ENCODE assay signal across 8 mouse cellular contexts in genomic region chr6:86793957-86794356, GRCm38 (mm10). TPM values are rescaled to one million over a fixed set of nuclear protein-coding genes. Genes with fewer than 3 reads are reported as not detected.
A peak's percentile ranks its signal among the peaks of the same experiment; 100 is the strongest.
DNase-seq lines count a peak whose midpoint lies in the region; ATAC-seq and TF ChIP-seq lines count a peak whose summit lies in the region.

No protein-coding gene starts in this region.

- WGBS in forebrain, embryonic 11.5 days = 48% methylated on average over 5 of the region's 5 CpGs
- 39% methylated on average over 5 of the region's 5 CpGs for WGBS in forebrain, embryonic 16.5 days
- 62% methylated on average over 5 of the region's 5 CpGs for WGBS in heart, embryonic 16.5 days
- 46% methylated on average over 5 of the region's 5 CpGs for WGBS in limb, embryonic 14.5 days

- no peak for TF ChIP-seq CTCF in C2C12 (IDR thresholded peaks at IDR 0.05; ENCODE audit: control insufficient read depth, insufficient read depth, insufficient read length)

- peaks cover 19% of the 10 kb centered on the region for H3K27me3 ChIP-seq in forebrain, embryonic 11.5 days (ENCODE audit: control insufficient read depth, insufficient read depth, low read length)
- peaks cover 14% of the 10 kb centered on the region; the same call in 1 of the 2 replicates for H3K27me3 ChIP-seq in forebrain, embryonic 16.5 days (replicated peaks; ENCODE audit: control insufficient read depth, insufficient read depth, low read length)
- H3K27me3 ChIP-seq in C2C12 (ENCODE audit: control insufficient read depth, insufficient read depth, insufficient read length) = no peaks in the 10 kb centered on the region
- peaks cover 9% of the 10 kb centered on the region for H3K27me3 ChIP-seq in heart, embryonic 16.5 days (ENCODE audit: control insufficient read depth, insufficient read depth, low read length)
- H3K27me3 ChIP-seq in limb, embryonic 14.5 days (ENCODE audit: control insufficient read depth, insufficient read depth, low read length) = no peaks in the 10 kb centered on the region

- no peak overlapping the region for H3K4me3 ChIP-seq in forebrain, embryonic 11.5 days (ENCODE audit: low read depth, low read length)
- H3K4me3 ChIP-seq in forebrain, embryonic 16.5 days (replicated peaks; ENCODE audit: low read length) = no peak overlapping the region
- H3K4me3 ChIP-seq in C2C12 (ENCODE audit: insufficient read depth, poor library complexity, severe bottlenecking) = no peak overlapping the region
- peak overlapping the region; percentile 89 for H3K4me3 ChIP-seq in heart, embryonic 16.5 days (ENCODE audit: low read length)
- H3K4me3 ChIP-seq in limb, embryonic 14.5 days (replicated peaks; ENCODE audit: low read length) = peak overlapping the region; percentile 71

- H3K79me2 ChIP-seq in C2C12 (ENCODE audit: control insufficient read depth, insufficient read depth) = peaks cover 44% of the 10 kb centered on the region

- peaks cover 2% of the 10 kb centered on the region; the same call in 1 of the 2 replicates for H3K4me1 ChIP-seq in forebrain, embryonic 11.5 days (replicated peaks; ENCODE audit: control insufficient read depth, insufficient read depth, low read length)
- peaks cover 12% of the 10 kb centered on the region for H3K4me1 ChIP-seq in forebrain, embryonic 16.5 days (replicated peaks; ENCODE audit: control insufficient read depth, insufficient read depth, low read length)
- H3K4me1 ChIP-seq in heart, embryonic 16.5 days (ENCODE audit: control insufficient read depth, insufficient read depth, low read length) = peaks cover 4% of the 10 kb centered on the region; the same call in 1 of the 2 replicates
- H3K4me1 ChIP-seq in limb, embryonic 14.5 days (ENCODE audit: control insufficient read depth, insufficient read depth, low read length) = peaks cover 3% of the 10 kb centered on the region; the same call in 1 of the 2 replicates

- H3K4me2 ChIP-seq in forebrain, embryonic 11.5 days (ENCODE audit: low read depth, low read length, severe bottlenecking) = peak overlapping the region; percentile 94; the same call in 1 of the 2 replicates
- no peak overlapping the region for H3K4me2 ChIP-seq in forebrain, embryonic 16.5 days (ENCODE audit: low read length)
- peak overlapping the region; percentile 97 for H3K4me2 ChIP-seq in heart, embryonic 16.5 days (ENCODE audit: low read depth, low read length)
- H3K4me2 ChIP-seq in limb, embryonic 14.5 days (replicated peaks; ENCODE audit: low read depth, low read length, severe bottlenecking) = peak overlapping the region; percentile 97

- no peaks in the 10 kb centered on the region for H3K36me3 ChIP-seq in forebrain, embryonic 11.5 days (ENCODE audit: control insufficient read depth, insufficient read depth, low read length)
- H3K36me3 ChIP-seq in forebrain, embryonic 16.5 days (ENCODE audit: control insufficient read depth, insufficient read depth) = no peaks in the 10 kb centered on the region
- peaks cover 10% of the 10 kb centered on the region for H3K36me3 ChIP-seq in C2C12 (ENCODE audit: control insufficient read depth, insufficient read depth)
- no peaks in the 10 kb centered on the region for H3K36me3 ChIP-seq in heart, embryonic 16.5 days (ENCODE audit: control insufficient read depth, insufficient read depth)
- H3K36me3 ChIP-seq in limb, embryonic 14.5 days (ENCODE audit: control insufficient read depth, insufficient read depth, low read length) = no peaks in the 10 kb centered on the region

- H3K9ac ChIP-seq in forebrain, embryonic 11.5 days (ENCODE audit: low read length) = no peak overlapping the region
- H3K9ac ChIP-seq in forebrain, embryonic 16.5 days (replicated peaks; ENCODE audit: low read depth, low read length) = no peak overlapping the region
- peak overlapping the region; percentile 87 for H3K9ac ChIP-seq in heart, embryonic 16.5 days (ENCODE audit: low read length)
- peak overlapping the region; percentile 61; the same call in 1 of the 2 replicates for H3K9ac ChIP-seq in limb, embryonic 14.5 days (ENCODE audit: low read depth, low read length, severe bottlenecking)

- TF ChIP-seq POLR2A in limb, embryonic 14.5 days (IDR thresholded peaks at IDR 0.05; ENCODE audit: borderline replicate concordance, extremely low read depth, insufficient read depth, insufficient read length) = no peak

- peaks cover 30% of the 10 kb centered on the region for H3K79me3 ChIP-seq in C2C12 (ENCODE audit: low read depth)

- H3K27ac ChIP-seq in forebrain, embryonic 11.5 days (ENCODE audit: low read depth, low read length) = no peak overlapping the region
- H3K27ac ChIP-seq in forebrain, embryonic 16.5 days (ENCODE audit: low read length) = no peak overlapping the region
- H3K27ac ChIP-seq in heart, embryonic 16.5 days (ENCODE audit: low read length) = no peak overlapping the region
- H3K27ac ChIP-seq in limb, embryonic 14.5 days (replicated peaks; ENCODE audit: low read depth, low read length) = no peak overlapping the region

- no peak for ATAC-seq in forebrain, embryonic 11.5 days (replicated peaks; ENCODE audit: low FRiP score)
- ATAC-seq in forebrain, embryonic 16.5 days = no peak
- no peak for ATAC-seq in heart, embryonic 16.5 days (replicated peaks; ENCODE audit: extremely low read depth, insufficient read depth, low FRiP score)
- no peak for ATAC-seq in limb, embryonic 14.5 days (ENCODE audit: low FRiP score, low read depth)

- H3ac ChIP-seq in C2C12 (ENCODE audit: control insufficient read depth, insufficient read length, low read depth) = no peak overlapping the region

- DNase-seq in forebrain, embryonic 11.5 days (ENCODE audit: low spot score) = no peak
- no peak for DNase-seq in limb, embryonic 14.5 days (ENCODE audit: low spot score)
- DNase-seq in right cerebral cortex, postnatal 10 days (ENCODE audit: low spot score in 2 of 2) = no peak
- no peak for DNase-seq in retina, embryonic 14.5 days (ENCODE audit: low spot score)
- no peak for DNase-seq in layer of hippocampus, postnatal 10 days (ENCODE audit: low spot score in 2 of 2)

- H3K9me3 ChIP-seq in forebrain, embryonic 11.5 days (ENCODE audit: control insufficient read depth, low read length) = no peaks in the 10 kb centered on the region
- no peaks in the 10 kb centered on the region for H3K9me3 ChIP-seq in forebrain, embryonic 16.5 days (ENCODE audit: control insufficient read depth, low read length)
- H3K9me3 ChIP-seq in heart, embryonic 16.5 days (replicated peaks; ENCODE audit: control insufficient read depth, low read length) = no peaks in the 10 kb centered on the region
- no peaks in the 10 kb centered on the region for H3K9me3 ChIP-seq in limb, embryonic 14.5 days (ENCODE audit: control insufficient read depth, low read length)

TF ChIP-seq in C2C12, 6 proteins besides CTCF, POLR2A, EP300 and RAD21:
- TF ChIP-seq USF1 (IDR thresholded peaks at IDR 0.05; ENCODE audit: low read depth) (no peak), FOSL1 (IDR thresholded peaks at IDR 0.05; ENCODE audit: insufficient read depth, low read length, poor library complexity, severe bottlenecking) (no peak), MYOD1 (IDR thresholded peaks at IDR 0.05; ENCODE audit: control insufficient read depth, insufficient read length, low read depth) (peak; percentile 30)

RNA-seq across cellular contexts. Expression of gene Anxa4, which starts 0.6 kb away (rescaled TPM):
- 5.7 and 6.1 TPM in 2 replicates for polyA plus RNA-seq in forebrain, embryonic 11.5 days (2014; fragmentation: Nextera tagmentation; extraction: Ambion mirVana)
- polyA plus RNA-seq in forebrain, embryonic 16.5 days (2015; fragmentation: Nextera tagmentation; extraction: Ambion mirVana) = 6.1 and 6.7 TPM in 2 replicates
- polyA plus RNA-seq in C2C12 (2012; fragmentation: generic; extraction: Trizol) = 93.0 TPM
- polyA plus RNA-seq in heart, embryonic 16.5 days (2015; fragmentation: Nextera tagmentation; extraction: Ambion mirVana) = 32.7 and 35.0 TPM in 2 replicates
- polyA plus RNA-seq in limb, embryonic 14.5 days (2012; rRNA removed) = 23.1 and 28.3 TPM in 2 replicates
- 45.6 and 50.5 TPM in 2 replicates for polyA plus RNA-seq in limb, embryonic 14.5 days (2014; fragmentation: Nextera tagmentation; extraction: Ambion mirVana)
- total RNA-seq in layer of hippocampus, postnatal 10 days (2021) = 1 to 10 TPM; 6.1 to 6.4 TPM

RNA-seq across cellular contexts. Expression of gene Aak1, which starts 55.4 kb away (rescaled TPM):
- 21.9 and 23.2 TPM in 2 replicates for polyA plus RNA-seq in forebrain, embryonic 11.5 days (2014; fragmentation: Nextera tagmentation; extraction: Ambion mirVana)
- polyA plus RNA-seq in forebrain, embryonic 16.5 days (2015; fragmentation: Nextera tagmentation; extraction: Ambion mirVana) = 36.8 and 36.9 TPM in 2 replicates
- polyA plus RNA-seq in C2C12 (2012; fragmentation: generic; extraction: Trizol) = 12.8 TPM
- 17.8 and 21.8 TPM in 2 replicates for polyA plus RNA-seq in heart, embryonic 16.5 days (2015; fragmentation: Nextera tagmentation; extraction: Ambion mirVana)
- polyA plus RNA-seq in limb, embryonic 14.5 days (2012; rRNA removed) = 24.7 and 27.4 TPM in 2 replicates
- 19.8 and 20.9 TPM in 2 replicates for polyA plus RNA-seq in limb, embryonic 14.5 days (2014; fragmentation: Nextera tagmentation; extraction: Ambion mirVana)
- 100 to 1,000 TPM; 276 to 295 TPM for total RNA-seq in layer of hippocampus, postnatal 10 days (2021)

Comparison
In these comparisons a context has a peak if more than half of its experiments do, and no peak if none do; other contexts are left out.
1. H3K4me3 ChIP-seq: peak in heart, embryonic 16.5 days (single experiment) and limb, embryonic 14.5 days (single experiment); none in forebrain, embryonic 11.5 days (single experiment), forebrain, embryonic 16.5 days (single experiment) and C2C12 (single experiment).
2. H3K9ac ChIP-seq: peak in heart, embryonic 16.5 days (single experiment) and limb, embryonic 14.5 days (single experiment); none in forebrain, embryonic 11.5 days (single experiment) and forebrain, embryonic 16.5 days (single experiment).